Mouse (Mus musculus) E14TG2a.4 (cell line): ENCODE measurements around the gene Gbgt1.

Experiments used
- CTCF ChIP-seq: conservative IDR thresholded peaks from 2 replicates; pipeline ENCODE4 v1.5.1; 2014; ENCODE audit warnings: low read length
- NANOG ChIP-seq: IDR thresholded peaks from 2 replicates; pipeline ENCODE4 v1.6.1; 2014; ENCODE audit warnings: borderline replicate concordance, low read length, mixed read lengths

DNA sequence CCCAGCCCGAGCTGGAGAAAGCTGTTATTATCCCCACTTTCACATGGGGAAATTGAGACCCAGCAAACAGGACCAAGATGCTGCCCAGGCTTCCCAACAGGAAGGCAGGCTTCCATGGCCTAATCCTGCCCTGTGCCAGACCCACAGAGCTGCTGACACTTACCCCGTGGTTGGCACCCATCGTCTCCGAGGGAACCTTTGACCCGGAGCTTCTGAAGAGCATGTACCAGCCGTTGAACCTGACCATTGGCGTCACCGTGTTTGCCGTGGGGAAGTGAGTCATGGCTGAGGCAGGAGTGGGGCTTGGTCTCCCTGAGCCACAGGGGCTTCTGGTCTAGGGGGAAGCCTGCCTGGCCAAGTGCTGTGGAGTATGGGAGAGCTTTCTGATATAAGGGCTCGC is 6.3 kb downstream of the Gbgt1 start:
- no peak for TF ChIP-seq CTCF
- no peak for TF ChIP-seq NANOG
